Mouse (Mus musculus) kidney, embryonic 14.5 days (tissue): Measurements from ENCODE around the gene Rbm42. TPM values are rescaled to one million over a fixed set of nuclear protein-coding genes. Genes with fewer than 3 reads are reported as not detected.
A peak's percentile ranks its signal among the peaks of the same experiment; 100 is the strongest.

Experiments used
- ATAC-seq: fragments of 200-750 bp; cut with Nextera tagmentation; 2 replicates; pipeline ENCODE4 v1.8.0; 2017; ENCODE audit warnings: moderate number of reproducible peaks, mild to moderate bottlenecking, moderate TSS enrichment, moderate library complexity; ENCODE audit not compliant: low FRiP score, low TSS enrichment
- H3K27ac ChIP-seq: fragments of 300-500 bp; sonication (generic); 2 replicates; pipeline ENCODE4 v1.5.1; 2014; ENCODE audit warnings: low read depth, mild to moderate bottlenecking, low read length, moderate library complexity, mixed read lengths
- H3K27me3 ChIP-seq: fragments of 300-500 bp; sonication (generic); 2 replicates; pipeline ENCODE4 v1.6.1; 2014; ENCODE audit warnings: mild to moderate bottlenecking, low read length; ENCODE audit not compliant: control insufficient read depth, insufficient read depth
- H3K36me3 ChIP-seq: fragments of 300-500 bp; sonication (generic); 2 replicates; pipeline ENCODE4 v1.6.1; 2014; ENCODE audit warnings: low read length, mixed read lengths; ENCODE audit not compliant: control insufficient read depth, insufficient read depth
- H3K4me1 ChIP-seq: fragments of 300-500 bp; sonication (generic); 2 replicates; pipeline ENCODE4 v1.6.1; 2014; ENCODE audit warnings: low read length, mixed read lengths; ENCODE audit not compliant: control insufficient read depth, insufficient read depth
- H3K4me2 ChIP-seq: fragments of 300-500 bp; sonication (generic); replicated peaks from 2 replicates; pipeline ENCODE4 v1.6.1; 2014; ENCODE audit warnings: low read depth, mild to moderate bottlenecking, low read length
- H3K4me3 ChIP-seq: fragments of 300-500 bp; sonication (generic); 2 replicates; pipeline ENCODE4 v1.5.1; 2014; ENCODE audit warnings: mild to moderate bottlenecking, low read length
- H3K9ac ChIP-seq: fragments of 300-500 bp; sonication (generic); 2 replicates; pipeline ENCODE4 v1.6.1; 2014; ENCODE audit warnings: low read depth, mild to moderate bottlenecking, low read length, moderate library complexity
- H3K9me3 ChIP-seq: fragments of 300-500 bp; sonication (generic); 2 replicates; pipeline ENCODE4 v1.6.1; 2016; ENCODE audit warnings: low read length; ENCODE audit not compliant: control insufficient read depth
- WGBS: fragments of 180-500 bp; shearing (Covaris S2); extraction: QIAGEN DNeasy Blood & Tissue Kit; methylation state at CpG from one replicate; pipeline ENCODE4 v1.1.7; 2014; 5-methylcytosine and 5-hydroxymethylcytosine counted together
- polyA plus RNA-seq: library from polyadenylated mRNA; unstranded; fragments of >200 nt; fragmentation: Nextera tagmentation; extraction: Ambion mirVana; gene quantifications from 2 replicates; pipeline ENCODE4 v1.2.1, GENCODE M21; 2014

The Rbm42 gene
- polyA plus RNA-seq, 1 experiment from 2014 or later: 111 TPM

- H3K27me3 ChIP-seq: no peaks in the 10 kb centered on the region
- H3K4me1 ChIP-seq: no peaks in the 10 kb centered on the region
- no peak for ATAC-seq
- no peaks in the 10 kb centered on the region for H3K36me3 ChIP-seq
- H3K27ac ChIP-seq: no peak overlapping the region
- H3K4me2 ChIP-seq: no peak overlapping the region
- H3K9ac ChIP-seq: no peak overlapping the region
- no peaks in the 10 kb centered on the region for H3K9me3 ChIP-seq
- H3K4me3 ChIP-seq: no peak overlapping the region
- 16% methylated on average over 3 of the region's 3 CpGs for WGBS
Measured at GRCm38 (mm10) chr7:30669229-30669628, 19.1 kb upstream of the Rbm42 start.

GRCm38 (mm10) chr7:30665321-30665720 is 15.2 kb upstream of the Rbm42 start:
- peak overlapping the region; percentile 78 for H3K4me3 ChIP-seq
- no peaks in the 10 kb centered on the region for H3K27me3 ChIP-seq
- H3K4me2 ChIP-seq: peak overlapping the region; percentile 64
- no peaks in the 10 kb centered on the region for H3K9me3 ChIP-seq
- peak; percentile 43; the same call in 1 of the 2 replicates for ATAC-seq
- 8% methylated on average over 11 of the region's 11 CpGs for WGBS
- H3K4me1 ChIP-seq: no peaks in the 10 kb centered on the region
- peak overlapping the region; percentile 77; the same call in 1 of the 2 replicates for H3K9ac ChIP-seq
- H3K27ac ChIP-seq: no peak overlapping the region
- peaks cover 18% of the 10 kb centered on the region for H3K36me3 ChIP-seq

- H3K4me2 ChIP-seq: peak within 1 kb of the TSS; percentile 64
- peaks cover 24% of the 10 kb centered on the region for H3K36me3 ChIP-seq
- no peaks in the 10 kb centered on the region for H3K9me3 ChIP-seq
- peak within 1 kb of the TSS; percentile 77 for H3K9ac ChIP-seq
- H3K27me3 ChIP-seq: no peaks in the 10 kb centered on the region
- WGBS: under 1% methylated on average over 34 of the region's 34 CpGs
- H3K27ac ChIP-seq: no peak within 1 kb of the TSS; the same call in 1 of the 2 replicates
- peak within 1 kb of the TSS; percentile 78 for H3K4me3 ChIP-seq
- no peaks in the 10 kb centered on the region for H3K4me1 ChIP-seq
- ATAC-seq: peak; percentile 95
Measured at GRCm38 (mm10) chr7:30664529-30665200, 14.5 kb upstream of the Rbm42 start, which contains the start of gene Haus5. Gene Haus5 (minus strand): TSS chr7:30664994.

- Histone ChIP-seq H3K4me3 (no peak overlapping the region), H3K27me3 (peaks cover 27% of the 10 kb centered on the region), H3K9me3 (no peaks in the 10 kb centered on the region), H3K9ac (no peak overlapping the region; the same call in 1 of the 2 replicates), H3K4me1 (0 out of 2 replicates have a peak, but pooled peaks cover 11% of the 10 kb centered on the region), H3K27ac (no peak overlapping the region), H3K36me3 (peaks cover 39% of the 10 kb centered on the region), H3K4me2 (no peak overlapping the region)
- no peak for ATAC-seq
- WGBS: 8% methylated on average over 4 of the region's 4 CpGs
Measured at GRCm38 (mm10) chr7:30639083-30639482, 11.0 kb downstream of the Rbm42 start.

- 0 out of 2 replicates have a peak, but pooled peaks cover 11% of the 10 kb centered on the region for H3K4me1 ChIP-seq
- H3K27ac ChIP-seq: no peak overlapping the region
- H3K27me3 ChIP-seq: peaks cover 50% of the 10 kb centered on the region
- H3K36me3 ChIP-seq: peaks cover 12% of the 10 kb centered on the region
- H3K9ac ChIP-seq: no peak overlapping the region
- H3K4me3 ChIP-seq: no peak overlapping the region
- ATAC-seq: no peak
- H3K9me3 ChIP-seq: no peaks in the 10 kb centered on the region
- H3K4me2 ChIP-seq: no peak overlapping the region
- 23% methylated on average over 11 of the region's 11 CpGs for WGBS
Measured at GRCm38 (mm10) chr7:30636395-30636794, 13.7 kb downstream of the Rbm42 start.

GRCm38 (mm10) chr7:30635752-30636151 is 14.4 kb downstream of the Rbm42 start, which contains the start of gene Etv2:
Gene Etv2 (minus strand): TSS chr7:30635852.
- WGBS: 6% methylated on average over 5 of the region's 5 CpGs

GRCm38 (mm10) chr7:30634621-30635020 is 15.5 kb downstream of the Rbm42 start:
- peaks cover 52% of the 10 kb centered on the region for H3K27me3 ChIP-seq
- ATAC-seq: peak; percentile 85
- H3K4me2 ChIP-seq: peak overlapping the region; percentile 32
- under 1% methylated on average over 20 of the region's 20 CpGs for WGBS
- 0 out of 2 replicates have a peak, but pooled peaks cover 11% of the 10 kb centered on the region for H3K4me1 ChIP-seq
- H3K36me3 ChIP-seq: no peaks in the 10 kb centered on the region
- peak overlapping the region; percentile 28 for H3K4me3 ChIP-seq
- H3K9ac ChIP-seq: no peak overlapping the region; the same call in 1 of the 2 replicates
- no peak overlapping the region for H3K27ac ChIP-seq
- H3K9me3 ChIP-seq: no peaks in the 10 kb centered on the region

More at GRCm38 (mm10) chr7:30635752-30636151, 14.4 kb downstream of the Rbm42 start, which contains the start of gene Etv2:
- peak within 1 kb of the TSS; percentile 28 for H3K4me3 ChIP-seq
- ATAC-seq: no peak
- peak within 1 kb of the TSS; percentile 32 for H3K4me2 ChIP-seq
- H3K27me3 ChIP-seq: peaks cover 52% of the 10 kb centered on the region
- H3K36me3 ChIP-seq: peaks cover 5% of the 10 kb centered on the region
- no peak within 1 kb of the TSS for H3K27ac ChIP-seq
- 0 out of 2 replicates have a peak, but pooled peaks cover 11% of the 10 kb centered on the region for H3K4me1 ChIP-seq
- H3K9me3 ChIP-seq: no peaks in the 10 kb centered on the region
- H3K9ac ChIP-seq: no peak within 1 kb of the TSS; the same call in 1 of the 2 replicates

GRCm38 (mm10) chr7:30633762-30634412 is 16.2 kb downstream of the Rbm42 start:
- no peaks in the 10 kb centered on the region for H3K9me3 ChIP-seq
- no peak overlapping the region for H3K27ac ChIP-seq
- H3K4me2 ChIP-seq: no peak overlapping the region
- no peak overlapping the region; the same call in 1 of the 2 replicates for H3K4me3 ChIP-seq
- peak; percentile 21; the same call in 1 of the 2 replicates for ATAC-seq
- H3K4me1 ChIP-seq: 0 out of 2 replicates have a peak, but pooled peaks cover 6% of the 10 kb centered on the region
- H3K36me3 ChIP-seq: no peaks in the 10 kb centered on the region
- peaks cover 54% of the 10 kb centered on the region for H3K27me3 ChIP-seq
- H3K9ac ChIP-seq: no peak overlapping the region
- WGBS: 2% methylated on average over 27 of the region's 27 CpGs
